Mouse (Mus musculus) embryonic facial prominence, embryonic 13.5 days (tissue): Measurements from ENCODE around the gene Stk17b. TPM values are rescaled to one million over a fixed set of nuclear protein-coding genes. Genes with fewer than 3 reads are reported as not detected.
"Not testable (repeated sequence)": the region's sequence is repeated elsewhere in the genome, so short reads cannot be mapped to it uniquely, and the experiment has no call there.

Experiments
- ATAC-seq: fragments of 200-750 bp; cut with Nextera tagmentation; 2 replicates; pipeline ENCODE4 v1.8.0; 2017; ENCODE audit warnings: low read depth; ENCODE audit not compliant: insufficient number of reproducible peaks, insufficient read depth, low FRiP score, low TSS enrichment
- H3K27ac ChIP-seq: fragments of 300-500 bp; sonication (generic); 2 replicates; pipeline ENCODE4 v1.5.1; 2015; ENCODE audit warnings: moderate library complexity, mild to moderate bottlenecking, inconsistent platforms
- H3K27me3 ChIP-seq: fragments of 300-500 bp; sonication (generic); 2 replicates; pipeline ENCODE4 v1.6.1; 2015; ENCODE audit warnings: mild to moderate bottlenecking, inconsistent platforms
- H3K36me3 ChIP-seq: fragments of 300-500 bp; sonication (generic); 2 replicates; pipeline ENCODE4 v1.6.1; 2015; ENCODE audit warnings: mild to moderate bottlenecking, inconsistent platforms
- H3K4me1 ChIP-seq: fragments of 300-500 bp; sonication (generic); 2 replicates; pipeline ENCODE4 v1.6.1; 2015; ENCODE audit warnings: inconsistent platforms
- H3K4me2 ChIP-seq: fragments of 300-500 bp; sonication (generic); 2 replicates; pipeline ENCODE4 v1.6.1; 2015; ENCODE audit warnings: moderate library complexity, mild to moderate bottlenecking, inconsistent platforms
- H3K4me3 ChIP-seq: fragments of 300-500 bp; sonication (generic); 2 replicates; pipeline ENCODE4 v1.5.1; 2015; ENCODE audit warnings: mild to moderate bottlenecking, inconsistent platforms
- H3K9ac ChIP-seq: fragments of 300-500 bp; sonication (generic); 2 replicates; pipeline ENCODE4 v1.6.1; 2015; ENCODE audit warnings: mild to moderate bottlenecking, inconsistent platforms
- H3K9me3 ChIP-seq: fragments of 300-500 bp; sonication (generic); 2 replicates; pipeline ENCODE4 v1.6.1; 2016; ENCODE audit warnings: inconsistent platforms
- WGBS: fragments of 180-500 bp; shearing (Covaris S2); methylation state at CpG from one replicate; pipeline ENCODE4 v1.1.7; 2015; ENCODE audit warnings: mixed read lengths; 5-methylcytosine and 5-hydroxymethylcytosine counted together
- polyA plus RNA-seq: library from polyadenylated mRNA; unstranded; fragments of >200 nt; fragmentation: Nextera tagmentation; extraction: Ambion mirVana; gene quantifications from 2 replicates; pipeline ENCODE4 v1.2.1, GENCODE M21; 2015

The Stk17b gene
- polyA plus RNA-seq, 1 experiment from 2014 or later: 10.2 TPM

GRCm38 (mm10) chr1:53781311-53781710 lies 3.7 kb downstream of the Stk17b start:
- WGBS: 56% methylated on average over 1 of the region's 1 CpGs
- Histone ChIP-seq H3K27ac (no peak overlapping the region), H3K9me3 (no peaks in the 10 kb centered on the region), H3K4me1 (0 out of 2 replicates have a peak, but pooled peaks cover 3% of the 10 kb centered on the region), H3K27me3 (no peaks in the 10 kb centered on the region), H3K9ac (no peak overlapping the region), H3K4me2 (no peak overlapping the region), H3K36me3 (no peaks in the 10 kb centered on the region), H3K4me3 (no peak overlapping the region)
- ATAC-seq: no peak

- Histone ChIP-seq H3K4me3 (no peak overlapping the region), H3K36me3 (no peaks in the 10 kb centered on the region), H3K4me2 (no peak overlapping the region), H3K27ac (no peak overlapping the region), H3K9ac (no peak overlapping the region), H3K27me3 (no peaks in the 10 kb centered on the region), H3K4me1 (peaks cover 3% of the 10 kb centered on the region; the same call in 1 of the 2 replicates), H3K9me3 (no peaks in the 10 kb centered on the region)
- 86% methylated on average over 7 of the region's 7 CpGs for WGBS
- no peak for ATAC-seq
Measured at GRCm38 (mm10) chr1:53776176-53776905, 8.7 kb downstream of the Stk17b start.

- WGBS: 91% methylated on average over 2 of the region's 2 CpGs
- Histone ChIP-seq H3K4me1 (peaks cover 3% of the 10 kb centered on the region; the same call in 1 of the 2 replicates), H3K27ac (no peak overlapping the region), H3K4me3 (no peak overlapping the region), H3K9ac (no peak overlapping the region), H3K9me3 (no peaks in the 10 kb centered on the region), H3K27me3 (no peaks in the 10 kb centered on the region), H3K36me3 (peaks cover under 1% of the 10 kb centered on the region; the same call in 1 of the 2 replicates), H3K4me2 (no peak overlapping the region)
- no peak for ATAC-seq
Measured at GRCm38 (mm10) chr1:53775545-53775944, 9.5 kb downstream of the Stk17b start.

- no peaks in the 10 kb centered on the region for H3K27me3 ChIP-seq
- no peaks in the 10 kb centered on the region for H3K9me3 ChIP-seq
- peaks cover 3% of the 10 kb centered on the region; the same call in 1 of the 2 replicates for H3K36me3 ChIP-seq
- H3K4me3 ChIP-seq: no peak overlapping the region
- 72% methylated on average over 6 of the region's 6 CpGs for WGBS
- no peak for ATAC-seq
- peaks cover 3% of the 10 kb centered on the region; the same call in 1 of the 2 replicates for H3K4me1 ChIP-seq
- no peak overlapping the region for H3K4me2 ChIP-seq
- no peak overlapping the region for H3K27ac ChIP-seq
- no peak overlapping the region for H3K9ac ChIP-seq
Measured at GRCm38 (mm10) chr1:53775036-53775435, 10.0 kb downstream of the Stk17b start.

- 86% methylated on average over 3 of the region's 3 CpGs for WGBS
Measured at GRCm38 (mm10) chr1:53774571-53774970, 10.5 kb downstream of the Stk17b start.

GRCm38 (mm10) chr1:53773994-53774393 lies 11.0 kb downstream of the Stk17b start:
- Histone ChIP-seq H3K4me2 (no peak overlapping the region), H3K27me3 (no peaks in the 10 kb centered on the region), H3K4me3 (no peak overlapping the region), H3K9ac (no peak overlapping the region), H3K27ac (no peak overlapping the region), H3K4me1 (peaks cover 3% of the 10 kb centered on the region; the same call in 1 of the 2 replicates), H3K36me3 (peaks cover 3% of the 10 kb centered on the region; the same call in 1 of the 2 replicates), H3K9me3 (no peaks in the 10 kb centered on the region)
- 45% methylated on average over 6 of the region's 6 CpGs for WGBS
- no peak for ATAC-seq

More at GRCm38 (mm10) chr1:53774571-53774970, 10.5 kb downstream of the Stk17b start:
- Histone ChIP-seq H3K9me3 (no peaks in the 10 kb centered on the region), H3K27ac (no peak overlapping the region), H3K36me3 (peaks cover 3% of the 10 kb centered on the region; the same call in 1 of the 2 replicates), H3K4me2 (no peak overlapping the region), H3K9ac (no peak overlapping the region), H3K4me1 (peaks cover 3% of the 10 kb centered on the region; the same call in 1 of the 2 replicates), H3K27me3 (no peaks in the 10 kb centered on the region), H3K4me3 (no peak overlapping the region)
- no peak for ATAC-seq

GRCm38 (mm10) chr1:53772967-53773366 lies 12.1 kb downstream of the Stk17b start:
- H3K36me3 ChIP-seq: peaks cover 3% of the 10 kb centered on the region; the same call in 1 of the 2 replicates
- no peaks in the 10 kb centered on the region for H3K9me3 ChIP-seq
- no peak overlapping the region for H3K9ac ChIP-seq
- 92% methylated on average over 3 of the region's 3 CpGs for WGBS
- peaks cover 3% of the 10 kb centered on the region; the same call in 1 of the 2 replicates for H3K4me1 ChIP-seq
- no peaks in the 10 kb centered on the region for H3K27me3 ChIP-seq
- no peak for ATAC-seq
- H3K4me3 ChIP-seq: no peak overlapping the region
- no peak overlapping the region for H3K4me2 ChIP-seq
- no peak overlapping the region for H3K27ac ChIP-seq

- H3K36me3 ChIP-seq: peaks cover 3% of the 10 kb centered on the region; the same call in 1 of the 2 replicates
- no peaks in the 10 kb centered on the region for H3K27me3 ChIP-seq
- no peak overlapping the region for H3K27ac ChIP-seq
- ATAC-seq: no peak
- peaks cover 3% of the 10 kb centered on the region; the same call in 1 of the 2 replicates for H3K4me1 ChIP-seq
- no peak overlapping the region for H3K4me3 ChIP-seq
- no peak overlapping the region for H3K9ac ChIP-seq
- 92% methylated on average over 6 of the region's 6 CpGs for WGBS
- H3K4me2 ChIP-seq: no peak overlapping the region
- no peaks in the 10 kb centered on the region for H3K9me3 ChIP-seq
Measured at GRCm38 (mm10) chr1:53771476-53771875, 13.5 kb downstream of the Stk17b start.

- whole genome bisulfite sequencing: 62% methylated on average over 2 of the region's 2 CpGs
- ATAC-seq: no peak
- H3K9ac ChIP-seq: no peak overlapping the region
- H3K4me2 ChIP-seq: no peak overlapping the region
- peaks cover 22% of the 10 kb centered on the region for H3K36me3 ChIP-seq
- no peaks in the 10 kb centered on the region for H3K9me3 ChIP-seq
- H3K4me1 ChIP-seq: no peaks in the 10 kb centered on the region
- H3K4me3 ChIP-seq: no peak overlapping the region
- no peaks in the 10 kb centered on the region for H3K27me3 ChIP-seq
- no peak overlapping the region for H3K27ac ChIP-seq
Measured at GRCm38 (mm10) chr1:53766112-53766511, 18.9 kb downstream of the Stk17b start.

- 87% methylated on average over 4 of the region's 4 CpGs for WGBS
- Histone ChIP-seq H3K27ac (no peak overlapping the region), H3K4me1 (no peaks in the 10 kb centered on the region), H3K9me3 (no peaks in the 10 kb centered on the region), H3K27me3 (no peaks in the 10 kb centered on the region), H3K4me2 (no peak overlapping the region), H3K9ac (no peak overlapping the region), H3K4me3 (no peak overlapping the region), H3K36me3 (peaks cover 18% of the 10 kb centered on the region)
- ATAC-seq: no peak
Measured at GRCm38 (mm10) chr1:53757316-53757715, 27.7 kb downstream of the Stk17b start.

GRCm38 (mm10) chr1:53753501-53753900 lies 31.5 kb downstream of the Stk17b start:
- peaks cover 10% of the 10 kb centered on the region; the same call in 1 of the 2 replicates for H3K36me3 ChIP-seq
- H3K9ac ChIP-seq, ATAC-seq, H3K27ac ChIP-seq, H3K4me2 ChIP-seq, H3K4me3 ChIP-seq, H3K27me3 ChIP-seq, H3K9me3 ChIP-seq, H3K4me1 ChIP-seq: not testable (repeated sequence)
- WGBS: 94% methylated on average over 2 of the region's 2 CpGs

- Histone ChIP-seq H3K4me2 (no peak overlapping the region), H3K36me3 (no peaks in the 10 kb centered on the region), H3K27me3 (no peaks in the 10 kb centered on the region), H3K27ac (no peak overlapping the region), H3K4me3 (no peak overlapping the region), H3K4me1 (no peaks in the 10 kb centered on the region), H3K9me3 (no peaks in the 10 kb centered on the region), H3K9ac (no peak overlapping the region)
- WGBS: 64% methylated on average over 1 of the region's 1 CpGs
- no peak for ATAC-seq
Measured at GRCm38 (mm10) chr1:53751144-53751543, 33.9 kb downstream of the Stk17b start.
